Mouse (Mus musculus): ENCODE results near the gene Nr2f1. TPM values are rescaled to one million over a fixed set of nuclear protein-coding genes. Genes with fewer than 3 reads are reported as not detected.

The Nr2f1 gene
- polyA plus RNA-seq, 1 experiment from 2014 or later: 57.4 TPM

DNA sequence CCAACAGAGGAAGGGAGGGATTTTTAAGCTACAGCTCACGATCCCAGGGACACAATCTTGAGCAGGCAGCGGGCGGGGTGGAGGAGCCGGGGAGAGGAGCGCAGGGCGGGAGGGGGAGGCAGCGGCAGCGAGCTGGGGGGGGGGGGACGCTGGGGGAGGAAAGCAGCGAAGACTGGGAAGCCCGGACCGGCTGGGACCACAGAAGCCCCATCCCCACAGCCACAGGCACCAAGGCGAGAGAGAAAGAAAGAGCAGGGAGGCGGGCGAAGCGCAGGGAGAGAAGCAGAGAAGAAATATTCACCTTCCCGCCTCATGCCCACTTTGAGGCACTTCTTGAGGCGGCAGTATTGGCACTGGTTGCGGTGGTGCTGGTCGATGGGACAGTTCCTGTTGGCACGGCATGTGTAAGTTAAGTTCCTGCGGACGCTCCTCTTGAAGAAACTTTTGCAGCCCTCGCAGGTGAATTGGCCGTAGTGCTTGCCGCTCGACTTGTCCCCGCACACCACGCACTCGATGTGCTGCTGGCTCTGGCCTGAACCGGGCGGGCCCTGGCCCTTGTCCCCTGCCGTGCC, 1.7 kb downstream of the Nr2f1 start:
- peak overlapping the region; percentile 74 for H3K4me2 ChIP-seq
- no peaks in the 10 kb centered on the region for H3K36me3 ChIP-seq
- H3K27ac ChIP-seq (replicated peaks): peak overlapping the region; percentile 100
- WGBS: under 1% methylated on average over 32 of the region's 33 CpGs
- no peak for ATAC-seq (ENCODE audit: low FRiP score, low read depth)
- no peaks in the 10 kb centered on the region for H3K9me3 ChIP-seq
- peak overlapping the region; percentile 100 for H3K9ac ChIP-seq
- H3K27me3 ChIP-seq: no peaks in the 10 kb centered on the region
- H3K4me3 ChIP-seq: peak overlapping the region; percentile 96
- H3K4me1 ChIP-seq (replicated peaks): peaks cover 15% of the 10 kb centered on the region

- H3K4me2 ChIP-seq: peak overlapping the region; percentile 74
- no peak for ATAC-seq (ENCODE audit: low FRiP score, low read depth)
- H3K27ac ChIP-seq (replicated peaks): peak overlapping the region; percentile 100
- H3K4me1 ChIP-seq (replicated peaks): peaks cover 15% of the 10 kb centered on the region
- H3K36me3 ChIP-seq: no peaks in the 10 kb centered on the region
- H3K9me3 ChIP-seq: no peaks in the 10 kb centered on the region
- no peaks in the 10 kb centered on the region for H3K27me3 ChIP-seq
- H3K4me3 ChIP-seq: peak overlapping the region; percentile 96
- peak overlapping the region; percentile 100 for H3K9ac ChIP-seq
- WGBS: 2% methylated on average over 9 of the region's 9 CpGs
These were observed 2.2 kb downstream of the Nr2f1 start for GRCm38 (mm10) chr13:78197286-78197818.

DNA sequence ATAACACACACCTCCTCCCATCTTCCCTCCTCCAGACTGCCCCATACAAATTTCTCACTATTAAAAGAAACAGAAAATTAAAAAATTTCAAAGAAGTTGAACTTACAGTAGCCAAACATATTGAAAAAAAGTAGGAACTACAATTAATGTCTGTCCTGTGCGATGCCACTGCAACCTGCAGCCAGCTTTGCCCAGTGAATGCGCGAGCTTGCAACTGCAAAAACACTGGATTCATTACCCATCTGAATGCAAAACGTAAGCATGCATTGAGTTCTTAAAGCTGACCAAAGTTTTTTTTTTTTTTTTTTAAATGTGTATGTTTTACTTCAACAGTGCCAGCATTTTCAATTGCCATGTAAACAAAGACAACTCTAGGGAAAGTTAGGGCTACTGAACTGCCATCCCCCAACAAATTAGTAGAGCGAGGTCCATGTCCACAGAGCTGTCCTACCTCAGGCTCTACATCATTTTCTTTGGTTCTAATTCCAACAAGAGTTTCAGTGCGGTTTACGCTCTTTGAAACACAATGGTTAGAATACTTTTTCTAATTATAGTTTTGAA, 3.2 kb downstream of the Nr2f1 start:
- H3K4me3 ChIP-seq: peak overlapping the region; percentile 96
- no peaks in the 10 kb centered on the region for H3K27me3 ChIP-seq
- no peak for ATAC-seq (ENCODE audit: low FRiP score, low read depth)
- no peaks in the 10 kb centered on the region for H3K9me3 ChIP-seq
- H3K4me1 ChIP-seq (replicated peaks): peaks cover 25% of the 10 kb centered on the region
- peak overlapping the region; percentile 92 for H3K27ac ChIP-seq (replicated peaks)
- H3K4me2 ChIP-seq: peak overlapping the region; percentile 74
- 16% methylated on average over 7 of the region's 7 CpGs for WGBS
- H3K9ac ChIP-seq: peak overlapping the region; percentile 86
- no peaks in the 10 kb centered on the region for H3K36me3 ChIP-seq

DNA sequence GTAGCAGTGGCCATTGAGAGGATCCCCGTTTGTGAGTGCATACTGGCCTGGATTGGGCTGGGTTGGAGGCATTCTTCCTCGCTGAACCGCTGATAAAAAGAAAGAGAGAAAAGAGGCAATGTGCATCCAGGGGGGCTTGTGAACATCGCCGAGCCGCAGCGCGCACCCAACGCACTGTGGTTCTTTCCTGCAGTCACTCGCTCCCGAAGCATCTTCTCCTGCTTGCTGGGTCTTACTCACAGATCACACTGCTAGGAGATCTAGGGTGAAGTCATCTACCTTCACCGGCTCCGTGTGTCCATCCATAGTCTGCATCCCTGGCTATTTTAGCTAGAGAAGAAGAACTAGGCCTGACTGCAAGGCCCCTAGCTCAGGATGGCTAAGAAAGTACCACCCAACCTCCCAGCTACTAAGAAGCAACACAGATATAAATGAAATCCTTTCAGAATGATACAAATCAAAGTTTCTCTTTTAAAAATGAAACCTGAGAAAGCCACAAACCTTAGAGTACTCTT, 3.9 kb downstream of the Nr2f1 start:
- peak overlapping the region; percentile 74 for H3K4me2 ChIP-seq
- peak overlapping the region; percentile 96 for H3K4me3 ChIP-seq
- H3K9ac ChIP-seq: peak overlapping the region; percentile 86
- peaks cover 31% of the 10 kb centered on the region for H3K4me1 ChIP-seq (replicated peaks)
- no peaks in the 10 kb centered on the region for H3K9me3 ChIP-seq
- ATAC-seq (ENCODE audit: low FRiP score, low read depth): no peak
- H3K27ac ChIP-seq (replicated peaks): peak overlapping the region; percentile 92
- H3K27me3 ChIP-seq: no peaks in the 10 kb centered on the region
- no peaks in the 10 kb centered on the region for H3K36me3 ChIP-seq
- WGBS: 2% methylated on average over 13 of the region's 13 CpGs

- H3K4me3 ChIP-seq: peak overlapping the region; percentile 96
- H3K4me1 ChIP-seq (replicated peaks): peaks cover 37% of the 10 kb centered on the region
- H3K9ac ChIP-seq: peak overlapping the region; percentile 86
- H3K36me3 ChIP-seq: no peaks in the 10 kb centered on the region
- peak overlapping the region; percentile 92 for H3K27ac ChIP-seq (replicated peaks)
- H3K27me3 ChIP-seq: no peaks in the 10 kb centered on the region
- H3K9me3 ChIP-seq: no peaks in the 10 kb centered on the region
- WGBS: 1% methylated on average over 64 of the region's 64 CpGs
- H3K4me2 ChIP-seq: peak overlapping the region; percentile 74
- ATAC-seq (ENCODE audit: low FRiP score, low read depth): peak; percentile 17
These were observed 4.5 kb downstream of the Nr2f1 start for GRCm38 (mm10) chr13:78194850-78195600.

DNA sequence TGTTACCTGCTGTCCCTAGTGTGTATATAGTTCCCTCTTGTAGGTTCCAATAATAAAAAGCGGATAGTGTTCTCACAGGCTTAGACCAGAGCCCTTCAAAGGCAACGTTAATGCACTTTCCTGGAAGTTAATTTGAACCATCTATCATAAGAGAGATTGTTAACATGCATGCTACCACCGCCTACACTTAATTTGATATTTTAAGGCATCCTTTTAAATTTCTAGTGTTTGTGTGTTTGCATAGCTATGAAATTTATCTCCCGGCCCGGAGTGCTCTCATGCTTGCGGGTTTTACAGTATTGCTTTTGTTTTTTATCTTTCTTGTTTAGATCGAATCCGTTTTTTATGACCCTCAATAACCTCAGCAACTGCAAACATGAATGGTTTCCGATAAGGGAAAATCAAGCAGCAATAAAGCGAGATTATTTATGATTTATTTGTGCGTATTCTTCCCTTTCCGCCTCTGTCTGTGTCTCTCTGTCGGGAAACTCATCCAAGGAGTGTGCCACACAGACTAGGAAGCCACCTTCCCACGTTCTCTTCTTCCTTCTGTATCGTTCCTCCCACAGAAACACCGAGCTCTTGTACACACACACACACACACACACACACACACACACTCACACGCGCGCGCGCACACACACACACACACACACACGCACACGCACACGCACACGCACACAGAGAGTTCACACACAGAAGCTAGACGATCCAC, 5.3 kb downstream of the Nr2f1 start:
- peak; percentile 4; the same call in 1 of the 2 replicates for ATAC-seq (ENCODE audit: low FRiP score, low read depth)
- Histone ChIP-seq H3K36me3 (no peaks in the 10 kb centered on the region), H3K27ac (replicated peaks) (peak overlapping the region; percentile 92), H3K4me3 (peak overlapping the region; percentile 96), H3K27me3 (no peaks in the 10 kb centered on the region), H3K9me3 (no peaks in the 10 kb centered on the region), H3K4me1 (replicated peaks) (peaks cover 43% of the 10 kb centered on the region), H3K9ac (peak overlapping the region; percentile 86), H3K4me2 (peak overlapping the region; percentile 74)
- 6% methylated on average over 26 of the region's 26 CpGs for WGBS

- Histone ChIP-seq H3K27ac (replicated peaks) (peak overlapping the region; percentile 92), H3K9me3 (no peaks in the 10 kb centered on the region), H3K36me3 (no peaks in the 10 kb centered on the region), H3K4me3 (peak overlapping the region; percentile 96), H3K4me2 (peak overlapping the region; percentile 74), H3K27me3 (no peaks in the 10 kb centered on the region), H3K4me1 (replicated peaks) (peaks cover 43% of the 10 kb centered on the region), H3K9ac (peak overlapping the region; percentile 86)
- WGBS: 30% methylated on average over 4 of the region's 4 CpGs
- ATAC-seq (ENCODE audit: low FRiP score, low read depth): no peak
These were observed 6.3 kb downstream of the Nr2f1 start for GRCm38 (mm10) chr13:78193211-78193610.

GRCm38 (mm10) chr13:78189586-78189985, 10.0 kb downstream of the Nr2f1 start:
- peak overlapping the region; percentile 74 for H3K4me2 ChIP-seq
- peak overlapping the region; percentile 20 for H3K9ac ChIP-seq
- WGBS: 39% methylated on average over 10 of the region's 10 CpGs
- ATAC-seq (ENCODE audit: low FRiP score, low read depth): no peak
- H3K36me3 ChIP-seq: no peaks in the 10 kb centered on the region
- peak overlapping the region; percentile 96 for H3K4me3 ChIP-seq
- H3K9me3 ChIP-seq: no peaks in the 10 kb centered on the region
- peaks cover 7% of the 10 kb centered on the region; the same call in 1 of the 2 replicates for H3K27me3 ChIP-seq
- H3K4me1 ChIP-seq (replicated peaks): peaks cover 55% of the 10 kb centered on the region
- H3K27ac ChIP-seq (replicated peaks): peak overlapping the region; percentile 75

- no peaks in the 10 kb centered on the region for H3K36me3 ChIP-seq
- peak overlapping the region; percentile 12; the same call in 1 of the 2 replicates for H3K4me2 ChIP-seq
- no peaks in the 10 kb centered on the region for H3K9me3 ChIP-seq
- H3K4me1 ChIP-seq (replicated peaks): peaks cover 46% of the 10 kb centered on the region; the same call in 1 of the 2 replicates
- WGBS: 43% methylated on average over 5 of the region's 5 CpGs
- no peak for ATAC-seq (ENCODE audit: low FRiP score, low read depth)
- H3K27me3 ChIP-seq: peaks cover 7% of the 10 kb centered on the region; the same call in 1 of the 2 replicates
- H3K27ac ChIP-seq (replicated peaks): peak overlapping the region; percentile 58
- H3K4me3 ChIP-seq: no peak overlapping the region
- H3K9ac ChIP-seq: no peak overlapping the region
These were observed 11.7 kb downstream of the Nr2f1 start for GRCm38 (mm10) chr13:78187833-78188232.

- H3K27ac ChIP-seq (replicated peaks): peak overlapping the region; percentile 58
- H3K27me3 ChIP-seq: peaks cover 7% of the 10 kb centered on the region; the same call in 1 of the 2 replicates
- H3K9me3 ChIP-seq: no peaks in the 10 kb centered on the region
- 28% methylated on average over 12 of the region's 12 CpGs for WGBS
- H3K4me3 ChIP-seq: no peak overlapping the region
- peaks cover 43% of the 10 kb centered on the region; the same call in 1 of the 2 replicates for H3K4me1 ChIP-seq (replicated peaks)
- no peak overlapping the region for H3K9ac ChIP-seq
- no peak for ATAC-seq (ENCODE audit: low FRiP score, low read depth)
- no peak overlapping the region for H3K4me2 ChIP-seq
- H3K36me3 ChIP-seq: no peaks in the 10 kb centered on the region
These were observed 13.1 kb downstream of the Nr2f1 start for GRCm38 (mm10) chr13:78186340-78186946.

Data from hindbrain, embryonic 15.5 days (tissue).